ENCODE assay signal across 29 mouse cellular contexts in the genomic region with DNA sequence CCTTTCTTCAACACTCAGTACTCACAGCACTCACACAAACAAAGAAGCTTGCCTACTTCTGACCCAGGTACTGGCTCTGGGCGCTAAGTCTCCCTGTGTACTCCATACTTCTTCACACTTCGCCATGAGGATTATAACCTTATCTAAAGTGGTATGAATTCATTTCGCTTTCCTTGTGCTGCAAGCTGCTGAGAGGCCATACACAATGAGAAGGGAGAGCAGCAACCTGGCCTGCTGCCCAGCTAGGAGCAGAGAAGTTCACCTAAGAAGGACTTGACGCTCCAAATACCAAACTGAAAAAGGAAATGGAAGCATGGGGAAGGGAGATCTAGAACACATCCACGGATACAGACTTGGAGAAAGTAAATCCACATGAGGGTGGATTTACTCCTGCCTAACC.
DNase-seq lines count a peak whose midpoint lies in the region; ATAC-seq and TF ChIP-seq lines count a peak whose summit lies in the region.
"Had no signal": no experiment of that assay in that cellular context is flagged by ENCODE, and none has a peak within 500 bp of the region (broad histone marks: within the 10 kb centered on the region; RNA-seq: fewer than 3 reads in every experiment).

No protein-coding gene starts in this region.

- peak overlapping the region; percentile 21; the same call in 1 of the 2 replicates for H3K4me2 ChIP-seq in heart, embryonic 14.5 days (ENCODE audit: low read length)
- H3K4me2 ChIP-seq in lung, postnatal 0 days (replicated peaks; ENCODE audit: low read depth, low read length), result no peak overlapping the region
- H3K4me2 ChIP-seq: embryonic facial prominence, embryonic 13.5 days; forebrain, embryonic 15.5 days; kidney, embryonic 15.5 days; limb, embryonic 13.5 days; liver, embryonic 11.5 days; midbrain, embryonic 15.5 days had no signal

- intact Hi-C loops in heart, postnatal 25 days (cut with DNase I), result no loop called here

- no peak for TF ChIP-seq EP300 in lung, postnatal 0 days (IDR thresholded peaks at IDR 0.05)

- no peak overlapping the region for H3K9ac ChIP-seq in heart, embryonic 14.5 days (ENCODE audit: low read length)
- H3K9ac ChIP-seq in lung, postnatal 0 days (replicated peaks; ENCODE audit: low read depth), result no peak overlapping the region
- H3K9ac ChIP-seq: embryonic facial prominence, embryonic 13.5 days; forebrain, embryonic 15.5 days; kidney, embryonic 15.5 days; limb, embryonic 13.5 days; midbrain, embryonic 15.5 days had no signal

- no peaks in the 10 kb centered on the region for H3K9me3 ChIP-seq in heart, embryonic 14.5 days (ENCODE audit: control insufficient read depth, low read length)
- H3K9me3 ChIP-seq in lung, postnatal 0 days (ENCODE audit: low read length), result no peaks in the 10 kb centered on the region
- H3K9me3 ChIP-seq: embryonic facial prominence, embryonic 13.5 days; forebrain, embryonic 10.5 days; forebrain, embryonic 15.5 days; kidney, embryonic 15.5 days; limb, embryonic 13.5 days; midbrain, embryonic 10.5 days; midbrain, embryonic 15.5 days had no signal

- peaks cover 55% of the 10 kb centered on the region for H3K36me3 ChIP-seq in heart, embryonic 14.5 days (ENCODE audit: control insufficient read depth, insufficient read depth, low read length)
- H3K36me3 ChIP-seq in lung, postnatal 0 days (ENCODE audit: insufficient read depth, low read length), result peaks cover 8% of the 10 kb centered on the region; the same call in 1 of the 2 replicates

- 21% methylated on average over 5 of the region's 5 CpGs for WGBS in heart, embryonic 14.5 days
- WGBS in lung, postnatal 0 days, result 52% methylated on average over 5 of the region's 5 CpGs

- peak overlapping the region; percentile 65 to 69 for H3K27ac ChIP-seq in heart, embryonic 14.5 days (replicated peaks in 1 of 2; ENCODE audit: control insufficient read depth in 1 of 2, insufficient read depth in 1 of 2, low read depth in 2 of 2, low read length in 2 of 2)
- H3K27ac ChIP-seq in lung, postnatal 0 days (ENCODE audit: low read length), result no peak overlapping the region
- H3K27ac ChIP-seq: embryonic facial prominence, embryonic 13.5 days; forebrain, embryonic 10.5 days; forebrain, embryonic 15.5 days; heart, adult 2 months; kidney, embryonic 15.5 days; left cerebral cortex, adult 2 months; limb, embryonic 13.5 days; midbrain, embryonic 10.5 days; midbrain, embryonic 15.5 days; stomach, postnatal 0 days had no signal

- H3K4me1 ChIP-seq in heart, embryonic 14.5 days (ENCODE audit: control insufficient read depth in 2 of 2, insufficient read depth in 2 of 2, low read length in 2 of 2), result peaks cover 9 to 15% of the 10 kb centered on the region in 2 experiments; a peak in 3 of 4 replicates
- H3K4me1 ChIP-seq in lung, postnatal 0 days (ENCODE audit: insufficient read depth, low read depth, low read length), result no peaks in the 10 kb centered on the region
- H3K4me1 ChIP-seq: embryonic facial prominence, embryonic 13.5 days; forebrain, embryonic 10.5 days; forebrain, embryonic 15.5 days; kidney, embryonic 15.5 days; limb, embryonic 13.5 days; midbrain, embryonic 15.5 days had no signal

- DNase-seq in heart, postnatal 25 days (ENCODE audit: low spot score), result no peak
- peak; percentile 37 to 46 for DNase-seq in lung, adult 18-20 months
- peak; percentile 64 for DNase-seq in lung, postnatal 0 days (ENCODE audit: low spot score)
- peak; percentile 19 to 65 for DNase-seq in lung, postnatal 4 days
- DNase-seq in cerebellum, postnatal 25 days, result no peak
- no peak for DNase-seq in spleen, adult 18-20 months
- DNase-seq: adrenal gland, postnatal 14 days; cerebellum, adult 11 months; cerebellum, adult 9-10 months; gastrocnemius, postnatal 25 days; kidney, adult 18-20 months; kidney, postnatal 25 days; right cerebral cortex, postnatal 25 days; thymus, adult 18-20 months; thymus, postnatal 36 days had no signal

- H3K27me3 ChIP-seq in heart, embryonic 14.5 days (ENCODE audit: control insufficient read depth, insufficient read depth, low read length), result no peaks in the 10 kb centered on the region
- no peaks in the 10 kb centered on the region for H3K27me3 ChIP-seq in lung, postnatal 0 days (replicated peaks; ENCODE audit: insufficient read depth, low read length)
- H3K27me3 ChIP-seq: embryonic facial prominence, embryonic 13.5 days; forebrain, embryonic 15.5 days; kidney, embryonic 15.5 days; limb, embryonic 13.5 days; midbrain, embryonic 15.5 days had no signal

- no peak for TF ChIP-seq CTCF in lung, postnatal 0 days (IDR thresholded peaks at IDR 0.05)

- H3K4me3 ChIP-seq in heart, embryonic 14.5 days (ENCODE audit: control insufficient read depth in 1 of 2, insufficient read depth in 1 of 2, low read depth in 1 of 2, low read length in 2 of 2), result no peak overlapping the region
- H3K4me3 ChIP-seq in lung, postnatal 0 days (ENCODE audit: low read depth, low read length), result no peak overlapping the region
- H3K4me3 ChIP-seq: embryonic facial prominence, embryonic 13.5 days; forebrain, embryonic 10.5 days; forebrain, embryonic 15.5 days; heart, adult 2 months; kidney, embryonic 15.5 days; left cerebral cortex, adult 2 months; limb, embryonic 13.5 days; midbrain, embryonic 10.5 days; midbrain, embryonic 15.5 days had no signal

- ATAC-seq in heart, embryonic 14.5 days (ENCODE audit: insufficient number of reproducible peaks, insufficient read depth, low FRiP score, low read depth), result 0 out of 2 replicates have a peak, but pooled peaks have one; percentile 31
- peak; percentile 57 for ATAC-seq in lung, postnatal 0 days
- ATAC-seq: CD4-positive, CD25-positive, alpha-beta regulatory T cell, adult 4 months; forebrain, embryonic 15.5 days; hindbrain, embryonic 16.5 days; midbrain, embryonic 15.5 days had no signal

Comparison
In these comparisons a context has a peak if more than half of its experiments do, and no peak if none do; other contexts are left out.
1. DNase-seq: peak in lung, adult 18-20 months (2 of 2), lung, postnatal 0 days (single experiment) and lung, postnatal 4 days (2 of 2); none in heart, postnatal 25 days (single experiment), cerebellum, postnatal 25 days (0 of 2) and spleen, adult 18-20 months (0 of 2).